Mouse (Mus musculus): ENCODE data around the gene Tmem210. TPM values are rescaled to one million over a fixed set of nuclear protein-coding genes. Genes with fewer than 3 reads are reported as not detected.
A peak's percentile ranks its signal among the peaks of the same experiment; 100 is the strongest.

The Tmem210 gene
- total RNA-seq, 2 experiments from 2014 or later: not detected

DNA sequence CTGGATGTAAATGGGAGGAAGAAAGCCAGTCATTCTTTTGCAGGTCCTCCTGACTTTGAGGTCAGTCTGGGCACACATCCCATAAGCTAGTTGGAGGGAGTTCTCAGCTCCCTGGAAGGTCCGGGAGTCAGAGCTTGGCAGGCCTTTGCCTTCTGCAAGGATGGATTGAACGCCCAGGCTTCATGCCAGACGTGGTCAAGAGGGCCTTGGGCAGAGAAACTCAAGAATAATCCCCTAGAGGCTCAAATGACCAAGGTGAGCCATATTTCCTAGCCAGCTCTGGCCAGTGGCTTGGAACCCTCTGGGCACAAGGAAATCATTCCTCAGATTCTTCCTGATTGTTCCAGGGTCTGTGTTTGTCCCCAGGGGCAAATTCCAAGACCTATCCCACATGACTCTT, 23.1 kb upstream of the Tmem210 start:
- no peak for DNase-seq (ENCODE audit: low spot score in 2 of 2)

DNA sequence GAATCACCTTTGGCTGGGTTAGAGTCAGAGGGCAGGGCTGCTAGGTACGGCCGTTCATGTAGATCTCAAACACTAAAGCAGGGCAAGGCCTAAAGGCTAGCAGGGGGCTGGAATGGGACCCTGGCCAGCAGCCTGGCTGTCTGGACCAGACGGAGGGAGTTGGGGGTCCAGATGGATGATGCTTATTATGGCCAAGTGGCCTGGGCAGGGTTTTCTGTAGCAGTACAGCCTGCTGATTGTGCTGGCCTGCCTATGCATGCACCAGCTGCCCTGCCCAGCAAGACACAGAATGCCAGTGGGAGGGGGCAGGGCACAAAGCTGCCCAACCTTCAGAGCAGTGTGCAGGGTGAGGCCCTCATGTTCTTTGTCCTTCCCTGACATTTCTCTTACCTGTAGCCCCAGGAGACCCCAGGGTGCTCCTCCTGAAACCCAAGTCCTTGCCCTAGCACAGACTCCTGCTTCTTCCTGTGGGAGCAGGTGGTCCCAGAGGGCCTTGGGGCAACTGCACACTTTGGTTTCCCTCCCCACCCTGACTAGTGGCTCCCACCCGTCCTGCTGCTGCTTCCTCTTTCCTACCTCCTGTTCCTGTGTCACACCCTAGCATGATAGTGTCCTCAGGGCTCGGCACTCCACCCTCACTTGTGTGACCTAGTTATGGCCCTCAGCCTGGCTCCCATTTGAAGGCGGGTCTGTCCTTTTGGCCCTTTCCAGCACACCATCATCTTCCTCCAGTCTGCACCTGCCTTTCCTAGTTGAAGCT, 21.9 kb upstream of the Tmem210 start:
- DNase-seq (ENCODE audit: low spot score in 2 of 2): peak in 1 of 2 experiments; percentile 47

DNA sequence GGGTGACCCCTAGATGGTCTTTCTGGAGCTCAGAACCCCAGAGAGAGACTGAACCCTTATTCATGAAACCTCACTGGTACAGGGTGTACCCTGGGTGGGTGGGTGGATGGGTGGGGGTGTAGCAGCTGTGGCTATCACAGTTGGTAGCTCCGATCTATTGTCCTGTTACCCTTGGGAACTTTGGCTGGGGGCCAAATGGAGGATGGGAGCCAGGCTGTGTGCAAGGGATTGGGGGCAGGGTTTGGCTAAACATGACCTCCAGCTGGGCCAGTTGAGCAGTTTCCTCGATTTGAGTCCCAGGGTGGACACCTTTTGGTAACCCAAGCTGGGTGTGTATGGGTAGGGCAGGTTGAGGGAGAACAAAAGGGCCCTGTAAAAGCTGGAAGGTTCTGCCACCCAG, 21.2 kb upstream of the Tmem210 start:
- peak in 1 of 2 experiments; percentile 78 for DNase-seq (ENCODE audit: low spot score in 2 of 2)

DNA sequence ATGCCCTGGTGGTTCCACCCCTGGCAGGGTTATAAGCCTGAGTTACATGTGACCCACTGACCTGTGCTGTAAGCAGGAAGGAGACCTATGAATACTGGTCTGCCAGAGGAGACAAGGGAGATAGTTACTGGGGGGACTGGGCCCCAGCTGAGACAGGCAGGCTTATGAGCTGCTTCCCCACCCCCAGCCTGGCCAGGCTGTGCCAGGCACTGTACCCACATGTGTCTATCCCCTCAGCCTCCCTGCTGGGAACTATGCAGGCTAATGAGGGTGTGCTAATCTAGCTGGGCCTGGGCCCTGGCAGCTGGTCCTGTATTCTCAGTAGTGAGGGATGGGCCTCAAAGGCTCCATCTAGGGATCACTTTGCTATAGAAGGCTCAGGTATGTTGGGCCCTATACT, 20.7 kb upstream of the Tmem210 start:
- no peak for DNase-seq (ENCODE audit: low spot score in 2 of 2)

DNA sequence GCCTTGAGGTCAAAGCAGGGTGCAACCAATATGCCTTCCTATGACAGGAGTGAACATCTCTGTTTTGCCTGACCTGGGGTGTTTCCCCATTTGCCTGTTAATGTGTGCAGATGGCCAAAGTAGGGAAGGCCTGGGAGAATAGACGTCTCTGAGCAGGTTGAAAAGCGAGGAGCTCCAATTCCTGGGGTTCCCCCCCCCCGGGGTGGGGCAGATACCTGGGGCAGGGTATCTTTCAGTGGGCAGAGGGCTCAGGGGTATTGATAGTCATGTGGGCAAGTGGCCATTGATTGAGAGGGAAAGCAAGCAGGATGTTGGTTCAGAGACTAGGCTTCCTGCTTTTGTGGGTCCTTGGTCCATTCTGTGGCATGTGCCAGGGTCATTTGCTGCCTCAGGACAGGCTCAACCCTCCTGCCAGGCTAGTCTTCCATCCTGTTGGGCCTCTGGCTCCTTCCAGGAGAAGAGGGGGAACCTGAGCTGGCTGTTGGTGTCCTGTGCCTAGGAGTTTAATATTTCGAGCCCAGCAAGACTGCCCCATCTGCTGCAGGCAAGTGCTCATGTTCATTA, 20.1 kb upstream of the Tmem210 start:
- no peak for DNase-seq (ENCODE audit: low spot score in 2 of 2)

DNA sequence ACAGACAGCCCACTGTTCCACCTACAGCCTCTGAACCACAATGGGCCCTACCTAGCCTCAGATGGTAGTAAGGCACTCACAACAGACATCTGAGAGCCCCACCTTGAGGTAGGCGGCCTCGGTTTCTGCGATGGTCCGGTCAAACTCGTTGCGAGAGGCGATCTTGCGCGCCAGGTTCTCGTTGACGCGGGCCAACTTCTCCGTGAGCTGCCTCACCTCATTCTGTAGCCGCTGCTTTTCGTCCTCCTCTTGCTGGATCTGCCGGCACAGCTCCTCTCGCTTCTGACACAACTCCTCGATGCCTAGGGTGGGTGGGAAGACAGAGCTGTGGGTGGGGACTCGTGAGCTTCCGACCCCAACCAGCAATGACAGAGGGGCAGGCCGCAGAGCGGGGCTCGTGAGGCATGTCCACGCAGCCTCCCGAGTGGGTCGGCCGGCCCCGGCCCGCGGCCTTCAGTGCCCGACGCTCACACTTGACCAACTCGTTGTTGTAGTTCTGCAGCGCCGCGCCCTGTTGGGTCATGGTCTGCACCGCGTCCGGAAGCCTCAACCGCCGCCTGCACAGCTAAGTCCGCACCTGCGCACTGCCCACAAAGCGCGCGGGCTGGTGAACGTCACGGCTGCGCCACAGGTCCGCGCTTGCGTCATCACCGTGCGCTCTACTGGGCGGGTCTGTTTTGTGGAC, 16.0 kb upstream of the Tmem210 start, which contains the start of the genes Ssna1 and Anapc2:
Ssna1 (minus strand) TSS at position 612 of the 685 bp plus-strand sequence.
Anapc2 (plus strand) TSS at position 652 of the 685 bp plus-strand sequence.
- DNase-seq (ENCODE audit: low spot score in 2 of 2): peak; percentile 97 to 99

DNA sequence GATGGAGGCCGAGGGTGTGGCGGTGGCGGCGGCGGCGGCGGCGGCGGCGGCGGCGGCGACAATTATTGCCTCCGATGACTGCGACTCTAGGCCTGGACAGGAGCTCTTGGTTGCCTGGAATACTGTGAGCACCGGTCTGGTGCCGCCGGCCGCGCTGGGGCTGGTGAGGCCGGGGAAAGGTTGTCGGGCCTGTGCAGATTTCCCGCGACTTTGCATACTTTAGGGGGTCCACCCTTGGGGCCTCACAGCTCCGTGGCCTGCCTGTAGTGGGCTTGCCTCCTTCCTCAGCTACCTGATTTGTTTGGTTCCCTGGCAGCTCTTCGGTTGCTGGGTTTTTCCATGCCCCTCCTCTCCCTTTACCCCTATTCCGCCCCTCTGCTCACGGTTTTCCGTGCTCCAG, 15.4 kb upstream of the Tmem210 start:
- no peak for DNase-seq (ENCODE audit: low spot score in 2 of 2)

DNA sequence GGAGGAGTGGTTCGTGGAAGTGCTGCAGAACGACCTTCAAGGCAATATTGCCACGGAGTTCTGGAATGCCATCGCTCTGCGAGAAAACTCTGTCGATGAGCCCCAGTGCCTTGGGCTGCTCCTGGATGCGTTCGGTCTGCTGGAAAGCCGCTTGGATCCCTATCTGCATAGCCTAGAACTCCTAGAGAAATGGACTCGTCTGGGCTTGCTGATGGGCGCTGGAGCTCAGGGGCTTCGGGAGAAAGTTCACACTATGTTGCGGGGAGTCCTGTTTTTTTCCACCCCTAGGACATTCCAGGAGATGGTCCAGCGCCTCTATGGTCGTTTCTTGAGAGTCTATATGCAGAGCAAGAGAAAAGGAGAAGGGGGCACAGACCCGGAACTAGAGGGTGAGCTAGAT, 14.9 kb upstream of the Tmem210 start:
- no peak for DNase-seq (ENCODE audit: low spot score in 2 of 2)

DNA sequence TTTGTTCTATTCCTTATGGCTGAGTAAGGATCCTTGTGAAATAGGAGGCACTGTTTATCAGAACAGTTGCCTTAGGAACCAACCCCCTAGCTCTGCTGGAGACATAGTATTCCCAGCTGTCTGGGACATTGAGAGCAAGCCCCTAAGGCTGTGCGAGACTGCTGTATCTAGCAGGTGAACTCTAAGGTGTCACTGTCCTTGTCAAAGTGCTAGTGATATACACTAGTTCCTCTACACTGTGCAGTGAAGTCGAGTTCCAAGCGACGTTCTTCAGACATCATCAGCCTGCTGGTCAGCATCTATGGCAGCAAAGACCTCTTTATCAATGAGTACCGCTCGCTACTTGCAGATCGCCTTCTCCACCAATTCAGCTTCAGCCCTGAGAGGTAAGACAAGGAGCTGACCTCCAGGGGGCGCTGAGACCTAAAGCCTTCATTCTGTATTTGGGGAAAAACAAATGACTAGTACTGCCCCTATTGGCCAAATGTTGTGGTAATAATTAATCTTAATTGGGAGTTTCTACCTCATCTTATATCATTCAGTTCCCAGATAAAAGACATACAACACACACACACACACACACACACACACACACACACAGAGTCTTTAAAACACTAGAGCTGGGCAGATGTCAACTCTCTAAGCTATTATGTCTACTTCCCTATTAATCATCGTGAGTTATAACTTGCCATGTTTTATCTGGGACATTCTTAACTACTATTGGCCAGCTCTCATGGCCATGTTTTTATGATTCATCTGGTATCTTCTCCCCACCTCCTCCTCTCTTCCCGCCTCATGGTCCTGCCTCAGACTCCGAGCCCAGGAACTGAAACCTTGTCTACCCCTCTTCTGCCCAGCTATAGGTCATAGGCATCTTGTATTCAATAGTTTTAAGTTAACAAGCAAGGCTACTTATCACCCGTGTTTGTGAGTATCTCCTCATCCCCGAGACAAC, 8.7 kb upstream of the Tmem210 start:
- DNase-seq (ENCODE audit: low spot score in 2 of 2): peak; percentile 65 to 90

DNA sequence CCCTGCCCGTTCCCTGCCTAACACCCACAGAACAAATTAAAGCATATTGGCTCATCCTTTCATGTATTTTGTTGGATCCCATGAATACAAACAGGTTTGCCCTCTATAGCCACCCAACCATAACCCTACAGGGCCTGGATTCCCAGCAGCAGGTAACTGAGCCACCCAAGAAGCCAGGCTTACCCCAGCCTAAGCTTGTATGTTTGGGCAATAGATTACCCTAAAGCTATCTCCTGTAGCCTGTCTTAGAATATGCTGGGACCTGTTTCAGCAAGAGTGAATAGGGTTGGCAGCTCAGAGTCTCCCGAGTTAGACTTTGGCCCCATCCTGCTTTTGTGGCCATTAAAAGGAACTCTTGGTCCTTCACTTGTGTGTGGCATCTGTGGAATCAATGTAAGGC, 2.4 kb upstream of the Tmem210 start:
- no peak for DNase-seq (ENCODE audit: low spot score in 2 of 2)

DNA sequence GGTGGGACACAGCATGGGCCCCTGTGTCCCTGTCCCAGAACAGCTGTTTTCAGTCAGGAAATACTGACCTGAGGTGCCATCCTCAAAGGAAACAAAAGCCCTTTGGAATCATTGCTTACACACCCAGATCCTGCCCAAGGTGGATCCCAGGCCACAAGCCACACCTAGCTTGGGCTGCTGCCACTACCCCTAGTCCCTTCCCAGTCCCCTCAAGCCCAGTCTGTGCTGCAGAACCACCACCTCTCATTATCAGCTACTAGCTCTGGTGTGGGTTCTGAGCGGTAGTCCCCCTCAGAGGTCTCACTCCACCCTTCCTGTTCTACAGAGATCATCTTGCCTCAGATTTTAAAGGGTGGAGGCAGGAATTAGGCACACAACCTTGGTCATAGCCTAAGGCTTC, 1.6 kb upstream of the Tmem210 start:
- DNase-seq (ENCODE audit: low spot score in 2 of 2): no peak

DNA sequence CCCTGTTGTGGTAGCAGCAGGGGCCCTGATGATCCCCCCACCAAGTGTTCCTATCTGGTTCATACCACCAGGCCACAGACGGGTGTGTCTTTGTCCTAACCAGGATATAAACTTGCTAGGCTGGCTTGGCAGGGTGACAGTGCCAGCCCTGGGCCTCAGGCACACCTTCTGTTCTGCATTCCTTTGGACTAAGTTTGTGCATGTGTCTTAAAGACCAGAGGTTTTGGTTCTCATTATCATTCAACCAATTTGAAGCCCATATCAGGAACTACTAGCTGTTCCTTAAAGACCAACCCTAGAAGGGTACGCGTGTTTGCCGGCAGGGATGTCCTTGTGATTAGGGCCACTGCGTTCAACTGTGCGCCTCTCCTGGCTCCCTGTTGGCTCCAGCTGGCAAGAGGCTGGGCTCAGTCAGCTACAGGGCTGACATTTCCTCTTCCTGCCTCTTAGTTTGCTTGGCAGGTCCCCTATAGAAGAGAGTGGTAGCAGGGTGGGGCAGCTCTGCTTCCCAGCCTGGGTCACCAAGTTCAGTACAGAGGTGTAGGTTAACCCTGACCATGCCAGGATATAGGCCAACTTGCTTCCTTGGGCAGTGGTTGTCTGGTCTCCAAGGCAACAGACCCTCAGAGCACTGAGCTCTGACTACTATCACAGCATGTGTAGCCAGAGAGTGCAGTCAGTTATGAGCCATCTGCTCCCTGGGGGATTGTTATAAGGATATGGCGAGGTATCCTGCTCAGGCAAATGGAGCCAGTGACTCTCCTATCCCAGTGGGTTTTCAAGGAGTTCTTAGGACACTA, 908 bp upstream of the Tmem210 start:
- peak in 1 of 2 experiments; percentile 69 for DNase-seq (ENCODE audit: low spot score in 2 of 2)

DNA sequence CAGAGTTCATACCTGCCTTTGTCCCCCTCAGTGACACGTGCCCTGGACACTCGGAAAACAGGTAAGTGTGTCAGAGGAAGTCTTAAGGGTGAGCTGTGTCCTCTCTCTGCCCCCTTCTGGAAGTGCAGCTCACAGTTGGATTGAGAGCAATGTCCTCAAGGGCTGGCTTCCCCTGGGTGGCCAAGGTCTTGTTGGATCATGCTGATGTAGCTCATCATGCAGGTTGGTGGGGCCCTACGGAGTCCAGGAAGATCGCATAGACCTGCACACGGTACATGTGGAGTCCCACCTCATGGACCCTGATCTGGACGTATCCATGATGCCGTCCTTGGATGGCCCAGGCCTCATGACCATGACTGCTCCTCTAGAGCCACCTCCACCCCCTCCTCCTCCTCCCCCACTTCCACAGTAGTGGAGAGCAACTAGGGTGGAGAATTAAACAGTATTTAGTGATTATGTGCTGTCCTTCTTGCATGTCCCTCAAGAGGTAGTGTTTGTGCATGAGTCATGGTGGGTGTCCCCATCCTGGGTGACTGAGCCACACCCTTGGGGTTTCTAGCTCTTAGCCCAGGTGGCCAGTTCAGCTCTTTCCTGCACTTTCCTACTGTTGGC, 895 bp downstream of the Tmem210 start:
- DNase-seq (ENCODE audit: low spot score in 2 of 2): no peak

DNA sequence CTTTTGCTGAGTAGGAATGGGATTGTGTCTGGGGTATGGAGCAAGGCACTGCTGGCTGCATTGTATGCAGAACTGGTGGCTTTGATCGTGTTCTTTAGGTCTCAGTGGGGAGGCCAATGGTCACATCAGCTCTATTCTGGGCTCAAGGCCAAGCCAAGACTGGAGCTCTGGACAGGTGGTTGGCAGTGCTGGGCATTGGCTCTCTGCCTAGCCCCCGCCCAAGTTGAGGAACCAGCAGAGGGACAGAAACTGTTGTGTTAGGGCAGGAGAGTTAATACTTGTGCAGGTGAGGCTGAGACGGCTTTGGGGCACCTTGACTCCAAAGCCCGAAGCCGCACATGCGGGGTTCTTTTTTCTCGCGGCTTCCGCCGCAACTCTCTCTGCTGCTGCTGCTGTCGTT, 1.7 kb downstream of the Tmem210 start, which contains the start of gene Lrrc26:
Lrrc26 (plus strand) TSS at position 265 of the 400 bp plus-strand sequence.
- no peak for DNase-seq (ENCODE audit: low spot score in 2 of 2)

DNA sequence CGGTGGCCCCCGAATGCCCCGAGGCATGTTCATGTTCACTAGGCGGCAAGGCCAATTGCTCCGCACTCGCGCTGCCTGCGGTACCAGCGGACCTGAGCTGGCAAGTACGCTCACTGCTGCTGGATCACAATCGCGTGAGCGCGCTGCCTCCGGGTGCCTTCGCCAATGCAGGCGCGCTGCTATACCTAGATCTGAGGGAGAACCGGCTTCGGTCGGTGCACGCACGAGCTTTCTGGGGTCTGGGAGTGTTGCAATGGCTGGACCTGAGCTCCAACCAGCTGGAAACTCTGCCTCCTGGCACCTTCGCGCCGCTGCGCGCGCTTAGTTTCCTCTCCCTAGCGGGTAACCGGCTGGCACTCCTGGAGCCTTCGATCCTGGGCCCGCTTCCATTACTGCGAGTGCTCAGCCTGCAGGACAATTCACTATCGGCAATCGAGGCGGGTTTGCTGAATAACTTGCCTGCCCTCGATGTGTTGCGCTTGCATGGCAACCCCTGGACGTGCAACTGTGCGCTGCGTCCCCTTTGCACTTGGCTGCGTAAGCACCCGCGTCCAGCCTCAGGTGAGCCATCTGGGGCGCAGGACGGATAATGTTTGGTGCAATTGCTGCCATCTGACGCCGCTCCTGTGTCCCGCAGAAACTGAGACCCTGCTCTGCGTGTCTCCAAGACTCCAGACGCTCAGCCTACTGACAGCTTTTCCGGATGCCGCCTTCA, 2.3 kb downstream of the Tmem210 start:
- DNase-seq (ENCODE audit: low spot score in 2 of 2): peak; percentile 71 to 77

DNA sequence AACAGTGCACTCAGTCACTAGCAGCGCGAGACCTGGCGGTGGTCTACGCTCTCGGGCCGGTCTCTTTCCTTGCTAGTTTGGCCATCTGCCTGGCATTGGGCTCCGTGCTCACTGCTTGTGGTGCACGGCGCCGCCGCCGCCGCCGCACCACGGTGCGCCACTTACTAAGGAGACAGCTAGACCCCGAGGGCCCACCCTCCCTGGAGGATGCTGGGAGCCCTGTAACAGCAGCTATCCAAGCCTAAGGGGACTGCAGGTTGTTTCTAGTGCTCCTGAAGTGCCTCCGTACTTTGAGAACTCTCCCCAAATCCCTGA, 2.8 kb downstream of the Tmem210 start:
- DNase-seq (ENCODE audit: low spot score in 2 of 2): peak; percentile 46 to 70

DNA sequence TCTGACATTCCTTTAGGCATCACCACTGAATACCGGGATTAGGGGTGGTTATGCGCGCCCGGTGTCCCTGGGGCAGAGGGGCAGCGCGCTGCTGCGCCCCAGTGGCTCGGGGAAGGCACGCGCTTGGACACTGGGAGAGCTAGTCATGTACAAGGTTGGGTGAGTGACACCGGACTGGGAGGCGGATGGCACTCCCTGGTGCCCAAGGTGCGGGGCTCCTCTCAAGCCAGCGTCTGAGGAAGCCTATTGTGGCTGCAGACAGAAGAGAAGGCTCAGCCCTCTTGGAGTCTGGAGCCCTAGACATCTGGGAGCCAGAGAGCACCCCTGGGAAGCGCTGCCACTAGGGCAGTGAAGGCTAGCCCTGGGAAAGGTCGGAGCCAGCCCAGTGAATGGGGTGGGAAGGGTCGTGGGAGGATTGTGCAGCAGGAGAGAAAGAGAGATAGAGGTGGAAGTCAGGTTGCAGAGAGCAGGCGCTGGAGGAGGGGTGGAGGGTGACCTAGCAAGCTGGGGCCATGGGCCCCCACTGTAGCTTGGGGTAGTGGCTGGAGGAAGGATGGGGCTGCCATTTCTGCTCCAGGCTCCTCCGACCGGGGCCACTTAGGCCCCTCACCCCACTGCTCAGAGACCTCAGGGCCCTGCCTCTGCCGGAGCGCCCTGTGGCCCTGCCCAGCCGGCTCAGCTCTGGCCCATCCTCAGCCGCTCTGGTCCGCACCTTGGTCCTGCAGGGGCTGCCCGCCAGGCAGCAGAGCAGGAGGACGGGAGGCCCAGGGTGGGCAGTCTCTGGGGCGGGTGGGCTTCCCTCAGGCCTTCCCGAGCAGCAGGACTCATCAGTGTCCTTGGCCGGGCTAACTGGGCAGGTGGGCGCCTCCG, 3.5 kb downstream of the Tmem210 start:
- no peak for DNase-seq (ENCODE audit: low spot score in 2 of 2)

DNA sequence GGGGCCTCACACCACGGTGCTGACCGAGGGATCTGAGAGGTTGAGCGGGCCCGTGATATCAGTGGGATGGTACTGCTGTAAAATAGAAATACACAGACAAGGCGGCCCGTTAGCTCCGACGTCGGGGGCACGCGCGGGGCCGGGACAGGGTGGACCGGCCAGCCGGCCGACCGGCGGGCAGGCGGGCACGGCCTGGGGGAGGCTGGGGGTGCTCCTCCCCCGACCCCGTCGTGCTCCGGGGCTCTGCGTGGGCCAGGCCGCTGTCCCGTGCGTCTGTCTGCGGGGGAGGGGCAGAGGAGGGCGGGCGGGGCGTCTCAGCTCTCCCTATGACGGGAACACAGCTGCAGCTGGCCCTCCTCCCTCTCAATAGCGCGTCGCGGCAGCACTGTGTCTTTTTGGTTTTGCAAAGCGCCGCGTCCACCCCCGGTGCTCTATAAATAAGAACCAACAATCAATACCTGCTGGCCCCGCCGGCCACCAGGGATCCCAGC, 4.2 kb downstream of the Tmem210 start:
- DNase-seq (ENCODE audit: low spot score in 2 of 2): peak in 1 of 2 experiments; percentile 60
